Mouse (Mus musculus) neural tube, embryonic 15.5 days (tissue): Measurements from ENCODE around the gene F11r. TPM values are rescaled to one million over a fixed set of nuclear protein-coding genes. Genes with fewer than 3 reads are reported as not detected.

Experiments used
- ATAC-seq: fragments of 200-750 bp; cut with Nextera tagmentation; 2 replicates; pipeline ENCODE4 v1.8.0; 2017; ENCODE audit warnings: mild to moderate bottlenecking, moderate TSS enrichment, moderate library complexity; ENCODE audit not compliant: low FRiP score
- H3K27ac ChIP-seq: fragments of 300-500 bp; sonication (generic); replicated peaks from 2 replicates; pipeline ENCODE4 v1.5.1; 2015; ENCODE audit warnings: mild to moderate bottlenecking, inconsistent platforms
- H3K27me3 ChIP-seq: fragments of 300-500 bp; sonication (generic); replicated peaks from 2 replicates; pipeline ENCODE4 v1.6.1; 2015; ENCODE audit warnings: inconsistent platforms
- H3K36me3 ChIP-seq: fragments of 300-500 bp; sonication (generic); 2 replicates; pipeline ENCODE4 v1.6.1; 2015; ENCODE audit warnings: inconsistent platforms
- H3K4me1 ChIP-seq: fragments of 300-500 bp; sonication (generic); 2 replicates; pipeline ENCODE4 v1.6.1; 2015; ENCODE audit warnings: inconsistent platforms
- H3K4me2 ChIP-seq: fragments of 300-500 bp; sonication (generic); 2 replicates; pipeline ENCODE4 v1.6.1; 2015; ENCODE audit warnings: inconsistent platforms, mild to moderate bottlenecking, moderate library complexity
- H3K4me3 ChIP-seq: fragments of 300-500 bp; sonication (generic); replicated peaks from 2 replicates; pipeline ENCODE4 v1.5.1; 2015; ENCODE audit warnings: mild to moderate bottlenecking, inconsistent platforms
- H3K9ac ChIP-seq: fragments of 300-500 bp; sonication (generic); replicated peaks from 2 replicates; pipeline ENCODE4 v1.6.1; 2015; ENCODE audit warnings: mild to moderate bottlenecking, inconsistent platforms
- H3K9me3 ChIP-seq: fragments of 300-500 bp; sonication (generic); replicated peaks from 2 replicates; pipeline ENCODE4 v1.6.1; 2016; ENCODE audit warnings: inconsistent platforms
- WGBS: fragments of 180-500 bp; shearing (Covaris S2); methylation state at CpG from one replicate; pipeline ENCODE4 v1.1.7; 2015; ENCODE audit warnings: mixed read lengths; 5-methylcytosine and 5-hydroxymethylcytosine counted together
- polyA plus RNA-seq: library from polyadenylated mRNA; unstranded; fragments of >200 nt; fragmentation: Nextera tagmentation; extraction: Ambion mirVana; gene quantifications from 2 replicates; pipeline ENCODE4 v1.2.1, GENCODE M21; 2015

F11r gene
- polyA plus RNA-seq, 1 experiment from 2014 or later, result 11.8 TPM

DNA sequence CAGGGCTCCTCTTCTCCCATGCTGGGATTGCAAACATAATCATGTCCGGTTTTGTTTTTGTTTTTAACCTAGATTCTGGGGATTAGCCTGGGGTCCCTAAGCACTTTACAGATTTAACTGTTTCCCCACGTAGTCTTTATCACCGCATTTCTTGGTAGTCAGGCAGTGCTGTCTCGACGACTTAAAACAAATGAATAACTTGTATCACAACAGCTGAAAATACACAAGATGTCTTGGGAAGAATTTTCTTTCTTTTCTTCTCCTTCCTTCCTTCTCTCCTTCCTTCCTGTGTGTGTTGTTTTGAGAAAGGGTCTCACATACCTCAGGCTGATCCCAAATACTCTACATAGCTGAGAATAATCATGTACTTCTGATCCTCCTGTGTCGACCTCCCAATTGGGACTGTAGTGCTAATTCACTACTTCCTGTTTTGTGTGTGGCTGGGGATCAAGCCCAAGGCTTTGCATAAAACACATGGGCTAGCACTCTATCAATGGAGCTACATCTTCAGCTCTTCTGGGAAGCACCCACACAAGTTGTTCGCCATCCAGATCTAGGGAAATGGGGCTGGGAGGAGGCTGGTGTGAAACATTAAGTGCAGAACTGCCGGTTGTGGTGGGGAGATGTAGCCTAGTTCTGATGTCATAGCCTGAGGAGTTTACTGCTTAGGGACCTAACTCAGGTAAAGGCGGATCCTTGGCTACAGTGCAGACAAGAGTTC lies 36.7 kb downstream of the F11r start:
- 75% methylated on average over 9 of the region's 9 CpGs for WGBS
- no peaks in the 10 kb centered on the region for H3K36me3 ChIP-seq
- no peak for ATAC-seq
- no peaks in the 10 kb centered on the region for H3K27me3 ChIP-seq
- H3K4me1 ChIP-seq, result no peaks in the 10 kb centered on the region
- H3K9ac ChIP-seq, result no peak overlapping the region
- no peak overlapping the region for H3K27ac ChIP-seq
- no peak overlapping the region for H3K4me2 ChIP-seq
- H3K9me3 ChIP-seq, result no peaks in the 10 kb centered on the region
- H3K4me3 ChIP-seq, result no peak overlapping the region

DNA sequence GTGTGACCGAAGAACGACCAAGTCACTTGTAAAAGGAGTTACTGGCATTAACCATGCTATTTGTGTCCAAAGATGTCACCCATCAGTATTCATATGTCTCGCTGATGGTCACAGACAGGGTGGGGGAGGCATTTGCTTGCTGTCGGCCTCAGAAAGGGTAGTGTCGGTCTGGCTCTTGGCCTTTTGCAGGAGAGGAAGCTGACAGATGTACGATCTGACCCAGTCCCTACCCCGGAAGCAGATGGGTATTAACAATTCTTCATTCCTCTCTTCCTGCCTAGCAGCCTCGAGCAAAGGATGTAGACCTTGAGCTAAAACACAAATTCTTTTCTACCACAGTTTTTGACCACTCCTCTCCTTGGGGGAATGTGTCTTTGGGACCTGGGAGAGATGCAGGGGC lies 39.8 kb downstream of the F11r start:
- Histone ChIP-seq H3K4me3 (no peak overlapping the region), H3K27ac (no peak overlapping the region), H3K36me3 (no peaks in the 10 kb centered on the region), H3K9ac (no peak overlapping the region), H3K4me2 (no peak overlapping the region), H3K4me1 (no peaks in the 10 kb centered on the region), H3K27me3 (no peaks in the 10 kb centered on the region), H3K9me3 (peaks cover 3% of the 10 kb centered on the region; the same call in 1 of the 2 replicates)
- 74% methylated on average over 8 of the region's 8 CpGs for WGBS
- no peak for ATAC-seq

GRCm38 (mm10) chr1:171477758-171478545 lies 40.6 kb downstream of the F11r start:
- Histone ChIP-seq H3K4me3 (peak overlapping the region; percentile 24), H3K9me3 (peaks cover 3% of the 10 kb centered on the region; the same call in 1 of the 2 replicates), H3K4me1 (no peaks in the 10 kb centered on the region), H3K36me3 (no peaks in the 10 kb centered on the region), H3K27ac (no peak overlapping the region), H3K4me2 (peak overlapping the region; percentile 39), H3K9ac (no peak overlapping the region), H3K27me3 (no peaks in the 10 kb centered on the region)
- peak; percentile 63; the same call in 1 of the 2 replicates for ATAC-seq
- WGBS, result 65% methylated on average over 27 of the region's 27 CpGs

- Histone ChIP-seq H3K27me3 (no peaks in the 10 kb centered on the region), H3K4me3 (no peak overlapping the region), H3K4me1 (no peaks in the 10 kb centered on the region), H3K27ac (no peak overlapping the region), H3K9ac (no peak overlapping the region), H3K36me3 (no peaks in the 10 kb centered on the region), H3K4me2 (no peak overlapping the region), H3K9me3 (peaks cover 3% of the 10 kb centered on the region; the same call in 1 of the 2 replicates)
- peak; percentile 55; the same call in 1 of the 2 replicates for ATAC-seq
- WGBS, result 42% methylated on average over 2 of the region's 2 CpGs
Measured at GRCm38 (mm10) chr1:171478968-171479367, 41.6 kb downstream of the F11r start.

DNA sequence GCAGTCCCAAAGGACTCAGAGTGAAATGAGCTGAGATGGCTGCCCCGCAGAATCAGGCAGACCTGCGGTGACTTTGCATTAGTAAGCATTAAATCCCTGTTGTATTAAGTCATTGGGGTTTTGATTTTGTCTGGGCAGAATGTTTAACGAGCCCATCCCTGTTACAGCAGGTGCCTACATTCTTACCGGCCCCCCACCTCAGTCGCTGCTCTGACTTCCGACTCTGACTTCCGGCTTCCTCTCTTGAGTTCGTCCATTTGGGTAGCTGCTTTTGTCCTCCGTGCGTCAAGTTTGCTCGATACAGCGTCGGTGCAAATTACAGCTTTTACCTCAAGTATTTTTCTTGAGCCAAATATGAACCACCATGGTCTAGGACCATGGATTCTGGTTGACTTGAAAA lies 56.9 kb downstream of the F11r start:
- Histone ChIP-seq H3K4me2 (no peak overlapping the region), H3K27ac (no peak overlapping the region), H3K9ac (no peak overlapping the region), H3K4me3 (no peak overlapping the region), H3K4me1 (no peaks in the 10 kb centered on the region), H3K9me3 (no peaks in the 10 kb centered on the region; the same call in 1 of the 2 replicates), H3K36me3 (no peaks in the 10 kb centered on the region), H3K27me3 (no peaks in the 10 kb centered on the region)
- ATAC-seq, result no peak
- WGBS, result 92% methylated on average over 13 of the region's 13 CpGs

DNA sequence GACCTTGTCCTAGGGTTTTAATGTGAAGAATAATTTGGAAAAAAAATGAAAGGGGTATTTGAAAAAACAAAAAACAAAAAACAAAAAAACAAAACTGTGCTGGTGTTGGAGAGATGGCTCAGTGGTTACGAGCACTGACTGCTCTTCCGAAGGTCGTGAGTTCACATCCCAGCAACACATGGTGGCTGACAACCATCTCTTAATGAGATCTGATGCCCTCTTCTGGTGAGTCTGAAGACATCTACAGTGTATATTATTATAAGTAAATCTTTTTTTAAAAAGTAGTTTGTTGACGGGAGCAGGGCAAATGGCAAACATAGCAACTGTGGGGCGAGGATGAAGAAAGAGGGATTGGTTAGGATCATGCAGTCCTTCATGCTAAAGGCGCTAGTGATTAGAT lies 58.0 kb downstream of the F11r start:
- Histone ChIP-seq H3K27ac (no peak overlapping the region), H3K4me2 (no peak overlapping the region), H3K4me3 (no peak overlapping the region), H3K9me3 (no peaks in the 10 kb centered on the region), H3K36me3 (no peaks in the 10 kb centered on the region), H3K4me1 (no peaks in the 10 kb centered on the region), H3K9ac (no peak overlapping the region), H3K27me3 (no peaks in the 10 kb centered on the region)
- 91% methylated on average over 6 of the region's 6 CpGs for WGBS
- no peak for ATAC-seq

DNA sequence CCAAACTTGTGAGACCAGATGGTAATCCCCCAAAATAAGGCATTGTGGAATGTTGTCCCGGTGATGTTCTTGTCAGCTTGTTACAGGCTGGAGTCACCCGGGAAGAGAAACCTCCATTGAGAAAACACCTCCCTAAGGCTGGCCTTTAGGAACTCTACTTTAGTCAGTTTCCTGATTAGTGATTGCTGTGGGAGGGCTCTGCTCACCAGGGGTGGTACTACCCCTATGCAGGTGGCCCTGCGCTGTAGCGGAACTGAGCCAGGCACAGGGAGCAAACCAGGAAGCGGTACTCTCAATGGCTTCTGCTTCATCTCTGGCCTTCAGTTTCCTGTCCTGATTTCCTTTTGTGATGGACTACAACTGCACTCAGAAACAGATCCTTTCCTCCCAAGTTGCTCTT lies 62.5 kb downstream of the F11r start:
- WGBS, result 73% methylated on average over 5 of the region's 5 CpGs
- no peaks in the 10 kb centered on the region for H3K27me3 ChIP-seq
- H3K36me3 ChIP-seq, result no peaks in the 10 kb centered on the region
- no peaks in the 10 kb centered on the region for H3K9me3 ChIP-seq
- H3K4me1 ChIP-seq, result peaks cover 11% of the 10 kb centered on the region
- no peak overlapping the region for H3K4me2 ChIP-seq
- no peak for ATAC-seq
- H3K9ac ChIP-seq, result no peak overlapping the region
- H3K27ac ChIP-seq, result no peak overlapping the region
- H3K4me3 ChIP-seq, result no peak overlapping the region

GRCm38 (mm10) chr1:171501016-171501610 lies 63.8 kb downstream of the F11r start:
- Histone ChIP-seq H3K4me1 (peaks cover 17% of the 10 kb centered on the region), H3K4me3 (peak overlapping the region; percentile 9; the same call in 1 of the 2 replicates), H3K9ac (no peak overlapping the region), H3K9me3 (no peaks in the 10 kb centered on the region), H3K27me3 (no peaks in the 10 kb centered on the region), H3K36me3 (0 out of 2 replicates have a peak, but pooled peaks cover 4% of the 10 kb centered on the region), H3K27ac (no peak overlapping the region), H3K4me2 (no peak overlapping the region; the same call in 1 of the 2 replicates)
- 63% methylated on average over 6 of the region's 6 CpGs for WGBS
- no peak for ATAC-seq

DNA sequence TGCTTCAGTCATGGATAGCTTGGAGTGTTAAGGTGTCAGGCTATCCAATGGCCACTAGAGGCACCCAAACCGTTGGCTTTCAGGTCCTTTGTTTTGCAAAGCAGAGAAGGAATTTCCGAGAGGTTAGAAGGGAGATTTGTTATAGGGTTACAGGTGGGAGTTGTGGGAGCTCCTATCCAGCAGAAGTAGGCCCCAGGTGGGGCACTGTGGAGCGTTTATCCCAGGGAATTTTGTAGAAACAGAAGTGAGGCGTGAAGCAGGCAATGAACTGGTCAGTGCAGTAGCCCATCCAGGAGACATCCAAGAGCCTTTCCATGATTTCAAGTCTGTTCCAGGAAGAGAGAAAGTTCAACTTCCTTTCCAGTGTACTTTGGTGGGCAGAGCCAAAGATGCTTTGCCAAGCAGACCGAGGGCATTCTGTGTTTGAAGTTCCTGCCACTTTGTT lies 64.3 kb downstream of the F11r start:
- WGBS, result 3% methylated on average over 5 of the region's 5 CpGs
- ATAC-seq, result no peak
- Histone ChIP-seq H3K4me2 (peak overlapping the region; percentile 76), H3K27ac (peak overlapping the region; percentile 97), H3K4me1 (peaks cover 17% of the 10 kb centered on the region), H3K4me3 (peak overlapping the region; percentile 9; the same call in 1 of the 2 replicates), H3K27me3 (no peaks in the 10 kb centered on the region), H3K36me3 (0 out of 2 replicates have a peak, but pooled peaks cover 7% of the 10 kb centered on the region), H3K9me3 (no peaks in the 10 kb centered on the region), H3K9ac (no peak overlapping the region)

GRCm38 (mm10) chr1:171502388-171503249 lies 65.3 kb downstream of the F11r start:
- under 1% methylated on average over 14 of the region's 14 CpGs for WGBS
- peaks cover 17% of the 10 kb centered on the region for H3K4me1 ChIP-seq
- 0 out of 2 replicates have a peak, but pooled peaks cover 13% of the 10 kb centered on the region for H3K36me3 ChIP-seq
- peak overlapping the region; percentile 66 for H3K4me3 ChIP-seq
- peak; percentile 88 for ATAC-seq
- H3K9me3 ChIP-seq, result no peaks in the 10 kb centered on the region
- H3K4me2 ChIP-seq, result peak overlapping the region; percentile 76
- H3K27ac ChIP-seq, result peak overlapping the region; percentile 97
- no peaks in the 10 kb centered on the region for H3K27me3 ChIP-seq
- H3K9ac ChIP-seq, result no peak overlapping the region

DNA sequence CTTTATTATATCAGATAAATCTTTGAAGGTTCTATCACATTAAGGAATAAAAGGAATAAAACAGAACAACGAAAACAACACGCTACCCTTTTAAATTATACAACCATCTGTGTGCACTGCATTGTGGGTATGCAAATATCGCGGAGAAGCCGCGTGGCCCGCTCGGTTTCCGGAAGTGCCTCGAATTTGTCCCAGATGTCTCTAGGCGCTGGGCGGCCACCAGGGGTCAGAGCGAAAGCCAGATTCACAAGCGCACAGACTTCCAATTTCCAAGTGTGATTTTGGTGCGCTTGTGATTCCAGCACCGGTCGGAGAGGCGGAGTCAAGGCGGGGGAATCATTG lies 65.9 kb downstream of the F11r start, which contains the start of gene Alyref2:
Alyref2 (plus strand) TSS at position 229 of the 342 bp plus-strand sequence.
- no peaks in the 10 kb centered on the region for H3K9me3 ChIP-seq
- under 1% methylated on average over 19 of the region's 19 CpGs for WGBS
- 0 out of 2 replicates have a peak, but pooled peaks cover 13% of the 10 kb centered on the region for H3K36me3 ChIP-seq
- H3K4me1 ChIP-seq, result peaks cover 17% of the 10 kb centered on the region
- peak within 1 kb of the TSS; percentile 79 for H3K9ac ChIP-seq
- no peaks in the 10 kb centered on the region for H3K27me3 ChIP-seq
- peak within 1 kb of the TSS; percentile 76 for H3K4me2 ChIP-seq
- H3K4me3 ChIP-seq, result peak within 1 kb of the TSS; percentile 66
- ATAC-seq, result peak; percentile 91
- peak within 1 kb of the TSS; percentile 97 for H3K27ac ChIP-seq
